Comparison of ENCODE assay signal across 8 mouse cellular contexts in genomic region chr2:104849276-104849990, GRCm38 (mm10). TPM values are rescaled to one million over a fixed set of nuclear protein-coding genes. Genes with fewer than 3 reads are reported as not detected.
A peak's percentile ranks its signal among the peaks of the same experiment; 100 is the strongest.
DNase-seq lines count a peak whose midpoint lies in the region; ATAC-seq and TF ChIP-seq lines count a peak whose summit lies in the region.

Gene Prrg4, minus strand, starts transcription at chr2:104849876.

- no peaks in the 10 kb centered on the region for H3K9me3 ChIP-seq in G1E (replicated peaks)
- no peaks in the 10 kb centered on the region for H3K9me3 ChIP-seq in hindbrain, embryonic 13.5 days

- peak within 1 kb of the TSS; percentile 68 for H3K9ac ChIP-seq in hindbrain, embryonic 13.5 days

- H3K4me1 ChIP-seq in G1E (ENCODE audit: insufficient read depth, low read depth, low read length): peaks cover 5% of the 10 kb centered on the region; the same call in 1 of the 2 replicates
- H3K4me1 ChIP-seq in hindbrain, embryonic 13.5 days (replicated peaks): peaks cover 11% of the 10 kb centered on the region

- H3K4me3 ChIP-seq in G1E (ENCODE audit: low read depth, low read length): peak within 1 kb of the TSS; percentile 15; the same call in 1 of the 2 replicates
- H3K4me3 ChIP-seq in hindbrain, embryonic 13.5 days: peak within 1 kb of the TSS; percentile 55

- WGBS in hindbrain, embryonic 13.5 days: under 1% methylated on average over 62 of the region's 62 CpGs

- peaks cover 25% of the 10 kb centered on the region for H3K27me3 ChIP-seq in G1E (ENCODE audit: insufficient read depth, low read length)
- peaks cover 32% of the 10 kb centered on the region for H3K27me3 ChIP-seq in hindbrain, embryonic 13.5 days

- peak within 1 kb of the TSS; percentile 97 for H3K4me2 ChIP-seq in hindbrain, embryonic 13.5 days

- ATAC-seq in G1E (ENCODE audit: extremely low read depth, insufficient number of reproducible peaks, low FRiP score, poor library complexity, severe bottlenecking): no peak
- peak; percentile 77 for ATAC-seq in hindbrain, embryonic 13.5 days (ENCODE audit: low FRiP score)
- ATAC-seq in megakaryocyte, adult 5-6 weeks (ENCODE audit: poor library complexity, severe bottlenecking): peak; percentile 61

- intact Hi-C loops in left cerebral cortex, postnatal 10 days (cut with DNase I): no loop called here

- no peak within 1 kb of the TSS for H3K27ac ChIP-seq in hindbrain, embryonic 13.5 days

- no peaks in the 10 kb centered on the region for H3K36me3 ChIP-seq in G1E (replicated peaks)
- H3K36me3 ChIP-seq in hindbrain, embryonic 13.5 days: no peaks in the 10 kb centered on the region

- no peak for DNase-seq in G1E (ENCODE audit: low spot score)
- peak; percentile 7 for DNase-seq in cerebellum, adult 9-10 months
- DNase-seq in frontal cortex, postnatal 36 days (ENCODE audit: low spot score in 2 of 2): peak; percentile 21 to 28
- peak; percentile 2 to 70 for DNase-seq in left cerebral cortex, postnatal 10 days (ENCODE audit: extremely low spot score in 1 of 2, low spot score in 2 of 2)
- peak; percentile 39 for DNase-seq in right cerebral cortex, adult 18-20 months
- peak; percentile 71 to 74 for DNase-seq in urinary bladder, adult 18-20 months (ENCODE audit: low spot score in 2 of 2)

- TF ChIP-seq CTCF in G1E (IDR thresholded peaks at IDR 0.05; ENCODE audit: low read depth, low read length): no peak

RNA-seq across cellular contexts. Expression of gene Prrg4, which starts in this region (rescaled TPM):
- not detected in 2 replicates for total RNA-seq in G1E (2014; fragmentation: Nextera tagmentation)
- 0.05 TPM in 1 of 2 replicates, not detected in the other for total RNA-seq in G1E (2017)
- not detected in 2 replicates for polyA plus RNA-seq in G1E (2012)
- polyA plus RNA-seq in hindbrain, embryonic 13.5 days (2015; fragmentation: Nextera tagmentation; extraction: Ambion mirVana): 0.32 and 0.36 TPM in 2 replicates
- total RNA-seq in left cerebral cortex, postnatal 10 days (2021): under 1 TPM; 0.30 to 0.41 TPM
- total RNA-seq in megakaryocyte, adult 5-6 weeks (2015): 0.09 TPM in 1 of 2 replicates, not detected in the other
- 0.15 and 0.16 TPM in 2 replicates for total RNA-seq in megakaryocyte, adult 5-6 weeks (2017)

Comparison
In these comparisons a context has a peak if more than half of its experiments do, and no peak if none do; other contexts are left out.
1. Peak in ATAC-seq, H3K4me3 ChIP-seq, H3K9ac ChIP-seq and H3K4me2 ChIP-seq in hindbrain, embryonic 13.5 days; RNA of the gene not detected or under 1 TPM.
2. Peak in DNase-seq in left cerebral cortex, postnatal 10 days; RNA of the gene not detected or under 1 TPM.
3. Peak in ATAC-seq in megakaryocyte, adult 5-6 weeks; RNA of the gene not detected or under 1 TPM.